In the genomic region with DNA sequence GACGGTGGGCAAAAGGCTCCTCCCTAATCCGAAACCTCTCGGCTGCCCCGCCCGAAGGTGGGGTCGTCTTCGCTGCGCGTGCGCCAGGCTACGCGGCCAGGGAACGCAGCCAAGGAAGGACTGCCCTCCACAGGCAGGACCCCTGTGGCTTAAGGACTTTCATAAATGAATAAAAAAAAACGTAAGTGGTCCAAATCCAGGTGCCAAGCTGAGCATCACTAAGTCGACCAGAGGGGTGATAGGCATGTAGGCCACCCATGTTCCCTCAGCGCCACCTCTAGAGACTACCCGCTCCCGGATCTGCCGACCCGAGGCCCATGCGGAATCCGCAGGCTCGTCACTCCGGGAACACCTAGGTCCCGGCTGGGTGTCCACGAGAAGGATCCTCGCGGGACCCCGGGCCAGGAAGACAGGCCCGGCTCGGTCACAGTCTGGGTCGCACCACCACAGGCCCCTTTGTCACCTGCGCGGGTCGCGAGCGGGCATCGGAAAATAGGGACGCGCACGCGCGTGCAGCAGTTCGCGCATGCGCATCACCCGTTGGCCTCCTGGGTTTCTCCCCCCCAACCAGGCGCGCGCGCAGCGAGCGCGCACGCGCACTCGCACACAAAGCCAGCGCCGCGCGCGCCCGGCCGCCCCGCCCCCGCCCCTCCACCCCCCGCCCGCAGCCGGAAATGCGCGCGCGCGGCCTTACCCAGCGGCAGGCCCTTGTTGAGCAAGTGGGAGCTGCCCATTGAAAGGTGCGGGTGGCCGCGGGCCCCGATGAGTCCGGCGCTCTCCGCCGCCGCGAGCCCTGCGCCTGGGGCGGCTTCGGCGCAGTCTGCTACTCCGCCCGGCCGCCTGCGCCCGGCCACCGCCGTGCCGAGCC, we compare ENCODE assay signal across 8 mouse cellular contexts. TPM values are rescaled to one million over a fixed set of nuclear protein-coding genes. Genes with fewer than 3 reads are reported as not detected.
A peak's percentile ranks its signal among the peaks of the same experiment; 100 is the strongest.
DNase-seq lines count a peak whose midpoint lies in the region; ATAC-seq lines count a peak whose summit lies in the region.

No protein-coding gene starts in this region.

- H3K27ac ChIP-seq in intestine, embryonic 14.5 days (ENCODE audit: low read depth), result peak overlapping the region; percentile 96

- intact Hi-C loops in left cerebral cortex, postnatal 14 days (cut with DNase I), result loop anchor here (2.0 to 5.0 kb wide), 2 partner anchors 72 to 104 kb away; partner anchors contain the start of gene Uvssa

- ATAC-seq in intestine, embryonic 14.5 days (replicated peaks; ENCODE audit: low FRiP score, low TSS enrichment, low read depth), result peak; percentile 57

- no peaks in the 10 kb centered on the region for H3K27me3 ChIP-seq in intestine, embryonic 14.5 days (replicated peaks; ENCODE audit: control insufficient read depth, insufficient read depth, low read length)

- peak overlapping the region; percentile 96 for H3K4me3 ChIP-seq in intestine, embryonic 14.5 days (ENCODE audit: low read depth, low read length)

- H3K9ac ChIP-seq in intestine, embryonic 14.5 days (ENCODE audit: low read length), result peak overlapping the region; percentile 92

- H3K4me1 ChIP-seq in intestine, embryonic 14.5 days (replicated peaks; ENCODE audit: control insufficient read depth, insufficient read depth, low read length), result peaks cover 21% of the 10 kb centered on the region

- WGBS in intestine, embryonic 14.5 days, result 1% methylated on average over 91 of the region's 97 CpGs

- peak; percentile 93 to 98 for DNase-seq in adrenal gland, adult (ENCODE audit: inconsistent age in 2 of 2, low spot score in 1 of 2)
- peak; percentile 91 for DNase-seq in embryo, embryonic 10.5 days (ENCODE audit: low spot score)
- DNase-seq in gastrocnemius, postnatal 25 days, result peak; percentile 89
- peak; percentile 97 for DNase-seq in intestine, embryonic 14.5 days (ENCODE audit: low spot score)
- DNase-seq in left cerebral cortex, postnatal 14 days (ENCODE audit: low spot score in 2 of 2), result peak; percentile 93
- peak; percentile 97 for DNase-seq in mesoderm, embryonic 11.5 days (ENCODE audit: low read depth, low spot score)
- DNase-seq in right cerebral cortex, postnatal 36 days (ENCODE audit: low spot score in 2 of 2), result peak; percentile 83 to 85
- peak; percentile 93 for DNase-seq in yolk sac, embryonic 10.5 days (ENCODE audit: low spot score)

- H3K4me2 ChIP-seq in intestine, embryonic 14.5 days (ENCODE audit: low read length), result peak overlapping the region; percentile 84

- H3K36me3 ChIP-seq in intestine, embryonic 14.5 days (ENCODE audit: control insufficient read depth, insufficient read depth, low read length), result peaks cover 25% of the 10 kb centered on the region

- no peaks in the 10 kb centered on the region for H3K9me3 ChIP-seq in intestine, embryonic 14.5 days (ENCODE audit: control insufficient read depth, low read length)

RNA-seq across cellular contexts. Expression of gene Ctbp1, which starts 0.5 kb away (rescaled TPM):
- total RNA-seq in gastrocnemius, postnatal 25 days (2021), result 100 to 1,000 TPM; 188 to 210 TPM
- 343 and 359 TPM in 2 replicates for polyA plus RNA-seq in intestine, embryonic 14.5 days (2014; fragmentation: Nextera tagmentation; extraction: Ambion mirVana)
- total RNA-seq in left cerebral cortex, postnatal 14 days (2021), result 100 to 1,000 TPM; 282 to 291 TPM

RNA-seq across cellular contexts. Expression of gene Spon2, which starts 56.1 kb away (rescaled TPM):
- 1 to 10 TPM; 2.4 to 9.1 TPM for total RNA-seq in gastrocnemius, postnatal 25 days (2021)
- polyA plus RNA-seq in intestine, embryonic 14.5 days (2014; fragmentation: Nextera tagmentation; extraction: Ambion mirVana), result 17.3 and 19.3 TPM in 2 replicates
- 1 to 10 TPM in 1 of 2 experiments, under 1 TPM in 1; 0.55 to 1.1 TPM for total RNA-seq in left cerebral cortex, postnatal 14 days (2021)

Comparison
In these comparisons a context has a peak if more than half of its experiments do, and no peak if none do; other contexts are left out.
1. Peak in every context shown above with its lines: DNase-seq, ATAC-seq, H3K4me3 ChIP-seq and H3K27ac ChIP-seq.